Mouse (Mus musculus): ENCODE measurements around the gene Lmln.
"Not testable (repeated sequence)": the region's sequence is repeated elsewhere in the genome, so short reads cannot be mapped to it uniquely, and the experiment has no call there.

Gene Lmln

GRCm38 (mm10) chr16:33127052-33127451 is 64.7 kb downstream of the Lmln start:
- intact Hi-C loops (cut with DNase I) = no loop called here

DNA sequence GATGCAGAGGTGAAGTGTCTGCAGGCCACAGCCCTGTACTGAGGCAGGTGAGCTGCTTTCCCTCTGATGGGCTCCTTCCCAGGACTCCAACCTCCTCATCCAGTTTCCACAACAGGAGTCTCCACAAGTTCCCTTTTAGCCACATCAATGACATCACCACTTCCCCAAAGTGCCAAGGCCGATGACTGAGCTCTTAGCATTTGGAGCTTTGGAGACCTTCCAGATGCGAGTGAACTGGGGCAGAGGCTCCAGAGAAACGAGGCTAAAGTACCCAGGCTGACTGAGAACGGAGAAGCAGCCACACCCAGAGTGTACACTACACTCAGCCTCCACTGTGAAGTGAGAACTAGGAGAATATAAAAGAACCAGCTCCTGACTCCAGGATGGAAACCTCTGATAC is 68.4 kb downstream of the Lmln start:
- intact Hi-C loops (cut with DNase I) = no loop called here

GRCm38 (mm10) chr16:33133186-33133585 is 70.9 kb downstream of the Lmln start:
- intact Hi-C loops (cut with DNase I) = no loop called here

DNA sequence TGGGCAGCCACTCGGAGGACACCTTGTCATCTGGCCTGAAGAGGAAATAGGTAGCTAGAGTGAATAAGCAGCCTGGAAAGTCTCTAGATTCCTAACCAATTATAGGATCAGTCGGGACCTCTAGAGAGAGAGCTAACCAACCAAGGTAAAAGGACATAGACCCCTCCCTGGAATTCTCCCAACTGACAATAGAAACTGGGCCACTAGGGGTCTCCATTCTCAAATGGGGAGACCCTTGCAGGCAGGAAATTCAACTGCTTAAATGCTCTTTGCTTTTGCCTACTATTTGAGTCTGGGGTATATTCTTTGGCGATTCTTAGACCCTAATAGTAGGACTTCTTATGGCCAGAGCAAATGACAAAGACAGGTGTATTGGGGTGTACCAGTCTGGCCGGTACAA is 72.8 kb downstream of the Lmln start:
- intact Hi-C loops (cut with DNase I) = no loop called here

GRCm38 (mm10) chr16:33139061-33139460 is 76.7 kb downstream of the Lmln start:
- intact Hi-C loops (cut with DNase I) = not testable (repeated sequence)

- intact Hi-C loops (cut with DNase I) = no loop called here
Measured at GRCm38 (mm10) chr16:33141758-33142280, 79.5 kb downstream of the Lmln start.

DNA sequence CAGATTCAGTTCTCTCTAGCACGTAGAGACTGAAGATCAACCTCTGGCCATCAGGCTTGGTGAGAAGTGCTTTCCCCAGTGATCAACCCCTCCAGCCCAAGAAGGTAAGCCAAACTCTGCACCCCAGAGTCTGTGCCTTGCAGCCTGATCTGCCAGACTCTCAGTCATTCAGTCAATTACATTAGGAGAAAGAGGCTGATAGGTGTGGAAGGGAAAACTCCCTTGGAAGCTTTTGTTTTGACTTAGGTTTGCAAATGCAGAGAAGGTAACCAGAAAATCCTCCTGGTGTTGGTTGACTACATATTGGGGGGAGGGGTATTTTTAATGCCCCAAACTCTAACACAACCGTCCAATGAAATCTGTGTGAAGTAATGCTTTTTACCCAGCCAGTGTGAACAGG is 81.1 kb downstream of the Lmln start:
- intact Hi-C loops (cut with DNase I) = no loop called here

DNA sequence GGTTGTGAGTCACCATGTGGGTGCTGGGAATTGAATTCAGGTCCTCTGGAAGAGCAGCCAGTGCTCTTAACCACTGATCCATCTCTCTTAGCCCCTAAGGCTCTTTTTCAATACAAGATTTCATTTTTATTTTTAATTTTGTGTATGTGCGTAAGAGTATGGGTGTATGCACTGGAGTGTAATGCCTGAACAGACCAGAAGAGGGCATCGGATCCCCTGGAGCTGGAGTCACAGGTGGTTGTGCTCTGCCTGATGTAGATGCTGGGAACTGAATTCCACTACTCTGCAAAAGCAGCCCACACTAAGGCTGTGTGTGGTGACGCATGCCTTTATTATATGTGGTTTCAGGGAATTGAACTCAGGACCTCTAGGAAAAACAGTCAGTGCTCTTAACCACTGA is 83.9 kb downstream of the Lmln start:
- intact Hi-C loops (cut with DNase I) = no loop called here

- intact Hi-C loops (cut with DNase I) = no loop called here
Measured at GRCm38 (mm10) chr16:33148135-33148534, 85.8 kb downstream of the Lmln start.

- intact Hi-C loops (cut with DNase I) = not testable (repeated sequence)
Measured at GRCm38 (mm10) chr16:33150875-33151274, 88.6 kb downstream of the Lmln start.

GRCm38 (mm10) chr16:33151558-33151957 is 89.2 kb downstream of the Lmln start:
- intact Hi-C loops (cut with DNase I) = no loop called here

- intact Hi-C loops (cut with DNase I) = loop anchor here (5.0 kb wide), 2 partner anchors 88 to 133 kb away; no protein-coding TSS in a partner anchor
Measured at GRCm38 (mm10) chr16:33154992-33155391, 92.7 kb downstream of the Lmln start.

DNA sequence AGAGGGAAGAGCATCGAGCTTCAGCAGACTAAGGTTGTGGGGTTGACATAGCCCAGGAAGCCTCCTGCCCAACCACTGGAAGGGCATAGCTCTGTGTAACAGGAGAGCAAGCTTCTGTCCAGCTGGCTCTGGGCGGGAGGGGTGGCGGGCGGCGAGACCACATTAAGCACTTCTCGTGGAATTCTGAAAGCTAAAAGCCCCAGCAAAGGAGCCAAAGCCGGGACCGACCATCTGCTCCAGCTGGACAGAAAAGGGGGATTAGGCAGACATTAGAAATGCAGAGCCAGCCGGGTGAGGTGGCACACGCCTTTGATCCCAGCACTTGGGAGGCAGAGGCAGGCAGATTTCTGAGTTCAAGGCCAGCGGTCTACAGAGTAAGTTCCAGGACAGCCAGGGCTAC is 95.7 kb downstream of the Lmln start:
- intact Hi-C loops (cut with DNase I) = loop anchor here (5.0 kb wide), 2 partner anchors 91 to 136 kb away; no protein-coding TSS in a partner anchor

GRCm38 (mm10) chr16:33158590-33159071 is 96.3 kb downstream of the Lmln start:
- intact Hi-C loops (cut with DNase I) = loop anchor here (5.0 kb wide), 2 partner anchors 91 to 136 kb away; no protein-coding TSS in a partner anchor

DNA sequence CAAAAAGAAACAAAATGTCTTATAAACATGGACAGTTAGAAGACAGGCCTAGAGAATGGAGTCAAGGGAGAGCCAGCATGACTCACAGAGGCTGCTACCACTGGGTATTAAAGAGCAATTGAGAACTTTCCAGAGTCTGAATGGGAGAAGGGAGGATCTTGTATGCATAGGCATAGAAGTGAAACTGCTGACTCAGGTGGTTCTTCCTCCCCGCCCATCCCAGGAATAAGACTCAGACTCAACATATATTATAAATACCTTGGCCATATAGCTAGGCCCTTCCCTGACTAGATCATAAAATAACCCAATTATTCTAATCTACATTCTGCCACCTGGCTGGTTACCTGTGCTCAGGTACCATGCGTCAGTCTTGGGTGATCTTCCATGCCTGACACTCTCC is 97.0 kb downstream of the Lmln start:
- intact Hi-C loops (cut with DNase I) = loop anchor here (5.0 kb wide), 2 partner anchors 92 to 137 kb away; no protein-coding TSS in a partner anchor

DNA sequence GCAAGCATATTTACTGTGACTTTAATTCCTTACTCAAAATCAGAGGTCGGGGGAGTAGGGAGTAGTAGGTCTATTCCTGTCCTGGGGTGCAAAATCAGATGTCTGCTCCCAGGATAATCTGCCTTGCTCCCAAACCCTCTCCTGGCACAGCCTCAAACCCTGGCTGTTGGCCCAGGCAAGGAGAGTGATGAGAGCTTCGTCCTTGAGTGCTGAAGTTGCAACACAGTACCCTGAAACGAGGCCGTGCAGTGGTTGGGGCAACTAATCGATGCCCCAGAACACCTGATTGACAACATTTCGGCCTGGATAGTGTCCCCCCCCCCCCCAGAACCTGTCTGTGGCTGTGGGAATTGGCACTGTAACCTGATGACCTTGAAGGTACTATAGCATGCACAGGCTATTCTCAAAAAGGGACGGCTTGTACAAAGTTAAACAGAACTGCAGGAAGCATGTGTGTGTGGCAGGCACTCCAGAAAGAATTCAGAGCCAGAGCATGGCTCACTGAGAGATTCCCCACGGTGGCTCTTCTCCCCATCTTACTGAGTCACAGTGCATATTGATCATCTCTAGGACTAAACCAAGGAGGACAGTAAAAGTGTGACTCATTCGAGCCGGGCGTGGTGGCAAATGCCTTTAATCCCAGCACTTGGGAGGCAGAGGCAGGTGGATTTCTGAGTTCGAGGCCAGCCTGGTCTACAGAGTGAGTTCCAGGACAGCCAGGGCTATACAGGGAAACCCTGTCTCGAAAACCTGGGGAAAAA is 101.2 kb downstream of the Lmln start:
- intact Hi-C loops (cut with DNase I) = no loop called here

DNA sequence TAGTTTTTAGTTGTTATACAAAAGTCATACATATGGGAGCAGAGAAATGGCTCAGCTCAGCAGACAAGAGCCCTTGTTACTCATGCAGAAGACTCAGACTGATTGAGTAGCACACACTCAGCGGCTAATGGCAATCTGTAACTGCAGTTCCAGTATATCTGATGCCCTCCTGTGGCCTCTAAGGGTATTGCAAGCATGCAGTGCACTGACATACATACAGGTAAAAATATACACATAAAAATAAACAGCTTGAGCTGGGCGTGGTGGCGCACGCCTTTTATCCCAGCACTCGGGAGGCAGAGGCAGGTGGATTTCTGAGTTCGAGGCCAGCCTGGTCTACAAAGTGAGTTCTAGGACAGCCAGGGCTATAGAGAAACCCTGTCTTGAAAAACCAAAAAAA is 104.0 kb downstream of the Lmln start:
- intact Hi-C loops (cut with DNase I) = not testable (repeated sequence)

GRCm38 (mm10) chr16:33167537-33167936 is 105.2 kb downstream of the Lmln start:
- intact Hi-C loops (cut with DNase I) = no loop called here

DNA sequence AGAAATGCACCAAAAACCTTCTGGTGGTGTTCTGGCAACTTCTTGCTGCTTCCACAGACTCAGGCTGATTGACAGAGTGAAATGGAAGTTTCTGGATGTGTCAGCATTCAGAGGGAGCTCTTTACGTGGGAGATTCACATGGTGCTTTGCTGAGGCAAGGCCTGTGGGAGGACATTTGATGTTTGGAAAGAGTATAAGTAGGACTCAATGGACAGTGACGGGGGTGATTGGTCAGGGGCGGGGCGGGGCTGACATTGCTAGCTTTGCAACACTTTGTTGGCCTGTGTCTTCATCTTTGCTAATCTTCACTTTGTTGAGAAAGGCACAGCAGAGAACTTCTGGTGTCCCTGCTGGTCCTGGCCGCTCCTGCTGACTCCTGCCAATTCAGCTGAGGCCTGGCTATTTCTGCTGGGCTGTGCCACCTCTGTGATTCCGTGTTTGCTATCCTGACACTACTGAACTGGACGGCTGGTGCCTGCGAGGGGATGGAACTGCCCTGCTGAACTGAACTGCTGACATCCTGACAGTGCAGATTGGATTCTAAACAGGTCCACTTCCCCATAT is 107.2 kb downstream of the Lmln start:
- intact Hi-C loops (cut with DNase I) = no loop called here

GRCm38 (mm10) chr16:33170716-33171587 is 108.6 kb downstream of the Lmln start:
- intact Hi-C loops (cut with DNase I) = no loop called here

GRCm38 (mm10) chr16:33171800-33172199 is 109.5 kb downstream of the Lmln start:
- intact Hi-C loops (cut with DNase I) = no loop called here
